Mouse (Mus musculus) lung, postnatal 0 days (tissue): ENCODE measurements around the gene Gm20388. TPM values are rescaled to one million over a fixed set of nuclear protein-coding genes. Genes with fewer than 3 reads are reported as not detected.

ENCODE experiments used
- ATAC-seq: fragments of 200-750 bp; cut with Nextera tagmentation; 2 replicates; pipeline ENCODE4 v1.8.0; 2017; ENCODE audit warnings: moderate library complexity
- DNase-seq: peaks from one replicate; pipeline ENCODE4 v3.0.0-alpha.2; 2016; ENCODE audit warnings: low spot score
- H3K27ac ChIP-seq: fragments of 300-500 bp; sonication (generic); 2 replicates; pipeline ENCODE4 v1.5.1; 2014; ENCODE audit warnings: antibody characterized with exemption, mild to moderate bottlenecking, low read length, mixed read lengths
- H3K27me3 ChIP-seq: fragments of 300-500 bp; sonication (generic); replicated peaks from 2 replicates; pipeline ENCODE4 v1.6.1; 2014; ENCODE audit warnings: low read length, mixed read lengths; ENCODE audit not compliant: insufficient read depth
- H3K36me3 ChIP-seq: fragments of 300-500 bp; sonication (generic); 2 replicates; pipeline ENCODE4 v1.6.1; 2014; ENCODE audit warnings: low read length, mixed read lengths; ENCODE audit not compliant: insufficient read depth
- H3K4me1 ChIP-seq: fragments of 300-500 bp; sonication (generic); 2 replicates; pipeline ENCODE4 v1.6.1; 2014; ENCODE audit warnings: antibody characterized with exemption, low read depth, low read length, mixed read lengths; ENCODE audit not compliant: insufficient read depth
- H3K4me2 ChIP-seq: fragments of 300-500 bp; sonication (generic); replicated peaks from 2 replicates; pipeline ENCODE4 v1.6.1; 2014; ENCODE audit warnings: low read depth, mild to moderate bottlenecking, low read length, moderate library complexity, mixed read lengths
- H3K4me3 ChIP-seq: fragments of 300-500 bp; sonication (generic); 2 replicates; pipeline ENCODE4 v1.5.1; 2014; ENCODE audit warnings: low read depth, low read length
- H3K9ac ChIP-seq: fragments of 300-500 bp; sonication (generic); replicated peaks from 2 replicates; pipeline ENCODE4 v1.6.1; 2014; ENCODE audit warnings: low read depth, mild to moderate bottlenecking
- H3K9me3 ChIP-seq: fragments of 300-500 bp; sonication (generic); 2 replicates; pipeline ENCODE4 v1.6.1; 2016; ENCODE audit warnings: low read length, mixed read lengths
- CTCF ChIP-seq: IDR thresholded peaks from 2 replicates; pipeline ENCODE4 v1.5.1; 2016; ENCODE audit warnings: antibody characterized with exemption, mild to moderate bottlenecking
- EP300 ChIP-seq: IDR thresholded peaks from 2 replicates; pipeline ENCODE4 v1.6.1; 2016; ENCODE audit warnings: antibody characterized with exemption, mild to moderate bottlenecking, control low read depth
- WGBS: fragments of 180-500 bp; shearing (Covaris S2); extraction: QIAGEN DNeasy Blood & Tissue Kit; methylation state at CpG from one replicate; pipeline ENCODE4 v1.1.7; 2014; 5-methylcytosine and 5-hydroxymethylcytosine counted together
- polyA plus RNA-seq: library from polyadenylated mRNA; unstranded; fragments of >200 nt; fragmentation: Nextera tagmentation; extraction: Ambion mirVana; gene quantifications from 2 replicates; pipeline ENCODE4 v1.2.1, GENCODE M21; 2015

The Gm20388 gene
- polyA plus RNA-seq, 1 experiment from 2014 or later = not detected

DNA sequence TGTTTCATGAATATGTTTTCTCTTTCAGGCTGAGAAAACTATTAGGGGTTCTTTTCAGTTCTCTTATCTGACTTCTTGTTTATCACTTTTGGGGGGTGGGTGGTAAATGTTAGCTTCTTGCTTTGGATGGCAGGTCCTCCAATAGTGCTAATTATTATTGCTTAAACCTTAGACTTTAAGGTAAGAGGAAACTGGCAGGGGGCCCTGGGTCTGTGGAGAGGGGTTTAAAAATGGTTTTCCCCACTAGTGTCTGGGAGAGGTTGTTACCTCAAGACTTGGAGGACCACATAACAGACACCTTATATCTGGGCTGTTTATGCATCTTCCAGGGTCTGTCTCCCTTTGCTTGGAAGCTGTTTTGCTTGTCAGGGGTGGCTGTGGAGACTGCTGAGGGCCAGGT is 2041.5 kb downstream of the Gm20388 start:
- no peaks in the 10 kb centered on the region for H3K27me3 ChIP-seq
- H3K36me3 ChIP-seq = 0 out of 2 replicates have a peak, but pooled peaks cover 4% of the 10 kb centered on the region
- no peak for ATAC-seq
- no peak overlapping the region for H3K27ac ChIP-seq
- H3K4me2 ChIP-seq = peak overlapping the region; percentile 72
- no peak for DNase-seq
- H3K4me3 ChIP-seq = no peak overlapping the region
- peaks cover 14% of the 10 kb centered on the region; the same call in 1 of the 2 replicates for H3K4me1 ChIP-seq
- H3K9ac ChIP-seq = no peak overlapping the region
- H3K9me3 ChIP-seq = no peaks in the 10 kb centered on the region
- no peak for TF ChIP-seq EP300

DNA sequence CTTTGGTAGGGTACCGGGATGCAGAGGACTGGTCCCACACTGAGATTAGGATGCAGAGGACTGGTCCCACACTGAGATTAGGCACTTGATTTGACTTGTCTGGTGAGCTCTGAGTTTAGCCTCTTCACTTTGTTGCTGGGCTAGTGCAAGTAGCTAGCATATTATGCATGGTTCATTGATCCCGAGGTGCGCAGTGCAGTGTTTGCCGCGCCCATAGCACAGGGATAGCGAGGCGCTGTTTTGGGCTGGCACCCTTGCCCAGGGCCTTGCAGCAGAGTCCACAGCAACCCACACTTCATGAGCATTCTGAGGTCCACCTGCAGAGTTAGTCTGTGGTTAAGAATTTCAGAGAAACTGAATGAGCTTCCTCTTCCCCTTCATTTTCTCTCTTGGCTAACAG is 2042.2 kb downstream of the Gm20388 start:
- 85% methylated on average over 7 of the region's 7 CpGs for WGBS

DNA sequence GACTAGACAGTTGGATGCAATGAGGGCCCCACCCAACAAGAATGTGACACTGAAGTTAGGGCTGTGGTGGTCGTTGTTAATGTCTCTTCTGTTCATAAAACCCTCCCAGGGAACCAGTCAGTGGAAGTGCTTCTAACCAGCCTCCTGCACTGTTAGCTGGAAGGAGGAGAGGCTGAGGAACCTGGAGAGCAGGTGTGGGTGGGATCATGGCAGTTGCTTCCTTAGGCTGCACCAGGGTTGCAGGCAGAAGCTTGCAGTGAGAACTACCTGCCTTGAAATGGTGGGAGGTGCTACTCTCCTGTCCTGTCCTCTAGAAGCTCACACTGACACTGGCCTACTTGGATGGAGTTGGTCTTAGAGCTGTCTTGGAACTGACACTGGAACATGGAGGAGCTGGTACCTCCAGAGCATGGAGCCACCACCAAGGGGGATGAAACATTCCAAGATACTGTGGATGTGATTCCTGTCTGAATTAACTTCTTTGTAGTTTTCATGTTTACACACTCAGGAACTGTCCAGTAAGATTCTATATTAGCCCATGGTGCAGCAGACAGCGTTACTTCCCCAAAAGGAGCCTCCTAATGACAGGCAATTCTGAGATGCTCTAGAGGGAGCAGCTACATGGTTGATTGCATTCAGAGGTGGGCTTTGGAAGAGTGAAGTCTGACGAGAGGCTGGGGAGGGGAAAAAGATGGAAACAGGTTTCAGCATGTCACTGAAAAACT is 2043.3 kb downstream of the Gm20388 start:
- peaks cover 10% of the 10 kb centered on the region; the same call in 1 of the 2 replicates for H3K4me1 ChIP-seq
- TF ChIP-seq CTCF = no peak
- TF ChIP-seq EP300 = no peak
- 67% methylated on average over 3 of the region's 3 CpGs for WGBS
- H3K4me2 ChIP-seq = no peak overlapping the region
- no peak for ATAC-seq
- H3K4me3 ChIP-seq = no peak overlapping the region
- DNase-seq = no peak
- no peaks in the 10 kb centered on the region for H3K27me3 ChIP-seq
- no peaks in the 10 kb centered on the region for H3K9me3 ChIP-seq
- 0 out of 2 replicates have a peak, but pooled peaks cover 4% of the 10 kb centered on the region for H3K36me3 ChIP-seq
- H3K9ac ChIP-seq = no peak overlapping the region
- no peak overlapping the region for H3K27ac ChIP-seq

More for the DNA sequence above, 2042.2 kb downstream of the Gm20388 start:
- Histone ChIP-seq H3K4me1 (peaks cover 14% of the 10 kb centered on the region; the same call in 1 of the 2 replicates), H3K9me3 (no peaks in the 10 kb centered on the region), H3K27ac (no peak overlapping the region), H3K27me3 (no peaks in the 10 kb centered on the region), H3K4me3 (no peak overlapping the region), H3K9ac (no peak overlapping the region), H3K4me2 (no peak overlapping the region), H3K36me3 (0 out of 2 replicates have a peak, but pooled peaks cover 4% of the 10 kb centered on the region)
- no peak for DNase-seq
- TF ChIP-seq CTCF (no peak), EP300 (no peak)
- no peak for ATAC-seq

DNA sequence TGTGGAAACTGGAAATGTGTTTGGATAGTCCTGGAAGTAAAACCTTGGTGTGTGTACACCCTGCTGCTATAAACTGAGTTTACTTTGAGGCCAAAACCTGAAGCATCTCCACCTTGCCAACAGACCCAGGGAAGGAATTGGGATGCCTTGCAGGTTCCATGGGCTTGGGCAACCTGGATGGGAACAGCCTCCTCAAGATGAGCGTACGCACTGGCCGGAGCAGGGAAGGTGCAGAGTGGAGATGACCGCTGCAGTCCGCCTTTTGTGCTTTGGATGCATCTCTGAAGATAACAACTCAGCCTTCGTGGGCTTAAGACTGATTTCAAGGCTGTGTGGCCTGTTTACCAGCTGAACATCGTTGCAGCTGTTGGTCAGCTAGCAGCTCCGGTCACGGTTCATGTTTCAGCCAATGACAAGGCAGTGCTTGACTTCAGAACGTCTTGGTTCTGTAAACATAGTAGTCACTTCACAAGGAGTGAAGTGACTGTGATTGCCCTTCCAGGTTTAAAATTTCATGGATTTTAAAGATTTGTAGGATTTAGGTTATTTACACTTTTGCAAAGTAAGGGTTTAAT is 2044.4 kb downstream of the Gm20388 start:
- no peaks in the 10 kb centered on the region for H3K9me3 ChIP-seq
- ATAC-seq = no peak
- peaks cover 10% of the 10 kb centered on the region; the same call in 1 of the 2 replicates for H3K4me1 ChIP-seq
- WGBS = 55% methylated on average over 10 of the region's 10 CpGs
- 0 out of 2 replicates have a peak, but pooled peaks cover 4% of the 10 kb centered on the region for H3K36me3 ChIP-seq
- TF ChIP-seq EP300 = no peak
- no peak overlapping the region for H3K27ac ChIP-seq
- H3K4me2 ChIP-seq = no peak overlapping the region
- no peak overlapping the region for H3K9ac ChIP-seq
- no peaks in the 10 kb centered on the region for H3K27me3 ChIP-seq
- H3K4me3 ChIP-seq = no peak overlapping the region
- no peak for DNase-seq

DNA sequence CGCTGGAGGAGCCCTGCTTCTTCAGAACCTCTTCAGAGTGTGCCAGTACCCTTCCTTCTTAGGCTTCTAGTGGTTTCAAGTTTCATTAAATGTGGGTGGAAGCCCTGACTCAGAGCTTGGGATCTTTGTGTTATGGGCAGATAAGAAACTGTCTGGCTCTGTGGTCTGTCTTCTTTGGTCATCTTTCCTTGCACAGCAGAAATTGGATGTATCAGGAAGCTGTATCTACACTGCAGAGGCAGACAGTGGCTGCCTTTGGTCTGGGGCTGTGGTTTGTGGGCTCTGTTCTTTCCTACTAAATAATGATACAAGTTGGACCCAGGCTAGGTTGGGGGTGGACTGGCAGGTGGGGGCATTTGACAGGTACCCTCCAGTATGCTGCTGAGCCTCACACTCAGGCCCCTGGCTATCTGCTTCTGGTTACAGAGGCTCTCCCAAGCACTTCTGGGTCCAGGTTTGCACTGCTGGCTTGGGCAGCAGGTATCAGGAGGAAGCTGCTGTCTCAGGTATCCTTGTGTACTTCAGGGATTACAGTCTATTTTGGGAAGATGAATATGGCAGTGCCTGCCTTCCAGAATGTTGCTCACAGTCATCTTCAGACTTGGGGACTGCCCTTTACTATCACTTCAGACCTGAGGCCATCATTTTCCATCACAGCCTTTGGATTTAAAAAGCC is 2045.3 kb downstream of the Gm20388 start:
- no peak overlapping the region for H3K4me2 ChIP-seq
- H3K4me1 ChIP-seq = peaks cover 10% of the 10 kb centered on the region; the same call in 1 of the 2 replicates
- H3K4me3 ChIP-seq = no peak overlapping the region
- 0 out of 2 replicates have a peak, but pooled peaks cover 4% of the 10 kb centered on the region for H3K36me3 ChIP-seq
- no peak overlapping the region for H3K27ac ChIP-seq
- DNase-seq = no peak
- no peaks in the 10 kb centered on the region for H3K27me3 ChIP-seq
- no peak overlapping the region for H3K9ac ChIP-seq
- no peaks in the 10 kb centered on the region for H3K9me3 ChIP-seq
- ATAC-seq = no peak
- WGBS = 38% methylated on average over 1 of the region's 1 CpGs
- TF ChIP-seq EP300 (no peak), CTCF (no peak)

DNA sequence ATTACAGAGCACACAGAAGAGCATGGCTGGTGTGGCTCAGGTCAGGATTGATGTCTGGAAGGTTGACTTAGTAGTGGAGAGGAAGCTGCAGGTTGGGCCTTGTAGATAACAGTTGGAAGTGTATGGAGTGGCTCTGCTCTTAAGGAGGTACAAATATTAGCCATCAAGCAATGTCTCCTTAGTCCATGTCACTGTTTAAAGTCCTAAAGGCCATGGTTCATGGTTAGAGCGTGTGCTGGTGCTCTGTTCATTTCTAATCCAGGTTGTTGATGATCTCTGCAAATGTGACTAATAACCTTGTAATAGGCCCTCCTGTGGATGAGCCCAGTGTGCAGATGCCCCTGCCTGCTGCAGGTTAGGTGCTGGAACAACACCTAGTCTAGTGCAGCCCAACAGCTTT is 2047.8 kb downstream of the Gm20388 start:
- H3K36me3 ChIP-seq = 0 out of 2 replicates have a peak, but pooled peaks cover 4% of the 10 kb centered on the region
- H3K4me2 ChIP-seq = no peak overlapping the region
- H3K9me3 ChIP-seq = no peaks in the 10 kb centered on the region
- H3K4me3 ChIP-seq = no peak overlapping the region
- no peaks in the 10 kb centered on the region for H3K27me3 ChIP-seq
- DNase-seq = no peak
- H3K4me1 ChIP-seq = no peaks in the 10 kb centered on the region
- WGBS = 89% methylated on average over 1 of the region's 1 CpGs
- no peak for ATAC-seq
- H3K9ac ChIP-seq = no peak overlapping the region
- no peak for TF ChIP-seq EP300
- TF ChIP-seq CTCF = no peak
- H3K27ac ChIP-seq = no peak overlapping the region
